Mouse (Mus musculus): ENCODE results near the gene Kidins220. TPM values are rescaled to one million over a fixed set of nuclear protein-coding genes. Genes with fewer than 3 reads are reported as not detected.

The Kidins220 gene
- total RNA-seq, 2 experiments from 2014 or later: 305 to 349 TPM

DNA sequence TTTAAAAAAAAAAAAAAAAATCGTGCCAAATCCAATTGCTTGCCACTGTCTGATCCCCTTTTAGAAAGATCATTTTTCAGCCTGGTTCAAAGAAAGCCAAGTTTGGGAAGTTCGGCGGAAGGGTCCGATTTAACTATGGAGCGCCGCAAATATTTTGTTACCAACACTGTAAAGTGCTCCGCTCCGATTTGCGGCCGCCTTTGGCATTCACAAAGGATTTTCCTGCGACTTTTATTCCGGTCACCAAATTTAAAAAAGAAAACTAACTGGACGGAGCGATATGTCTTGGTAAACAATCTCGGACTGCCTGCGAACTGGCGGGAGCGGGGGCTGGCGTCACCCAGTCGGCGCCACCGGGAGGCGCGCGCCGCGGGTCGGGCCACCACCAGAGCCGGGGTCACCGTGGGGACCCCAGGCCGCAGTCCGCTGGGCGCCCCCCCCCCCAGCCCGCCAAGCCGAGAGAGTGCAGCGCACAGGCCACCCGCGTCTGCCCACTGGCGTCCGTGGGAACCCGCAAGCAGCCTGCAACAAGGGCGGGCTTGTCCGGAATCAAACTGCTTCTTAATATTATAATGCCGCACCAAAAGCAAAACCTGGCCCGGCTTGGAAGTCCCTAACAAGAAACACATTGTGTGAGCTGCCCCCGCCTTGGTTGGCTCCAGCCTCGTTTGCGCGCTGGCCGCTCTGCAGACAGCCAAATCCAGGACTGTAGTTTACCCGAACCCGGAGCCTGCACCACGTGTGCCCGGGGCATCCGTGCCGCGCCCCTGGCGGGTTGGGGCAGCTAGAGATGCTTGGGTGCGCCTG is 125.9 kb downstream of the Kidins220 start:
- DNase-seq (ENCODE audit: extremely low spot score in 1 of 2, low spot score in 1 of 2): peak; percentile 16 to 47

DNA sequence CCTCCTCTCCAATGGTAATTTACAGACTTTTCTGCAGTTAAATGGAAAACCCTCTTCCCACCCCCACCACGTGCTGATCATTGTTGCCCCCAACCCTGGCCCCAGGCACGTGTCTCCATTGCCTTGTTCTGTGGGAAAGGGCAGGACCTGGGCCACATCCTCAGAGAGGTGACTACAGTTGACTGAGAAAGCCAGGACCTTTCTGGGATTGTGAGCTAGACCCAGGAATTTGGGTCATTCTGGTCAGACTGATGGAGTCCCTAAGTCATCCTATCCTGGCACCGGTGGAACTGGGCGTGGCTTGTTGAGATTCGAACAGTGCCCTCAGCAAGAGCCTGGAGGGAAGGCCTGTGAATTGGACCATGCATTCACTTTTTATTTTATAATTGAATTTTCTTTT is 126.7 kb downstream of the Kidins220 start:
- DNase-seq (ENCODE audit: extremely low spot score in 1 of 2, low spot score in 1 of 2): no peak

DNA sequence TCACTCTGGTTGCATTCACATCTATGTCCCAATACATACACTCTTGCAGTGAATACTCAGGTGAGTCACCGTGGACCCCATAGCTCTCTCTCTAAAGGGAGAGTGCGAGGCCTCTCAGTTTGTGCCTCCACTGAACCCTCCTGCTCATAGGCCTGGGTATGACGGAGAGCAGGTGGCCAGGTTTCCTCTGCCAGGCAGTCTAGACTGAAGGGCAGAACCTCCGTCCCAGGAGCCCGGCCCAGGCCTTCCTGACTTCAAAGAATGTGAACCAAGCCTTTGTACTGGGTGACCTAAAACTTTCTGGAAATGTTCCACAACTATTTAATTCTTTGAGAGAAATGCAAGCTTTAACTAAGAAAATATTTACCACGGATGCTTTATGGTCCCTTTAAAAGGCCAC is 129.2 kb downstream of the Kidins220 start:
- no peak for DNase-seq (ENCODE audit: extremely low spot score in 1 of 2, low spot score in 1 of 2)

DNA sequence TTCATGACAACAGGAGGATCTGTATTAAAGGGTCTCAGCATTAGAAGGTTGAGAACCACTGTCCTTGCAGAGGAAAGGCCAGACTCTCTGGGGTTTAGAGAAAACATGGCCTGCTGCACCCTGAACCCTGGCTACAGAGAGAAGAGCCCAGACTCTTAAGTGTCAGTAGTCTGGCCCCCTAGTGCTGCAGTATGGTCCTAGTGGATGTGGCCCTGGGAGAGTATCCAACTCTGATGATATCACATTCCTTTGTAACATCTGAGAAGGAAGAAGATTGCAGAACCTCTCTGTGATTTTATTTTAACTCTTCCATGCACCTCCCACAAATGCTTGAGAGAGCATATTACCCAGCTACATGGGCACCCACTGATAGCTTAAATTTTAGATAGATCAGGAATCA is 129.8 kb downstream of the Kidins220 start:
- DNase-seq (ENCODE audit: extremely low spot score in 1 of 2, low spot score in 1 of 2): no peak

DNA sequence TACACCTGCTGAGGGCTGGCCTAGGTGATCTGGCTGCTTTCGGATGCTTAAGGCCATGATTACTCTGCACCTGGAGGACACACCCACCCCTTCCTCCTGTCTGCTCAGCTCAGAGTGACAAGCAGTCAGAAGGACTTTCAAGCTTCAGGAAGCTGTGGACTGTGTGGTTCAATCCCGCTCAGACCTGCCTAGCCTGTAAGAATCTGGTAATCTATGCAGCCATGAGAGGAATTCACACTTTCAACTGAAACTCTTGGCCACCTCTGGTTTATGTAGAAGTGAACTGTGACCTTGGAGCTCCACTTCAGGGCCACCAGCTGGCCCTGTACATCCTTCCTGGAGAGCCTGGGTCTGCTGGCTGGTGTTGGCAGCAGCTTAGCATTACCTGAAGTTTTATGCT is 134.1 kb downstream of the Kidins220 start:
- DNase-seq (ENCODE audit: extremely low spot score in 1 of 2, low spot score in 1 of 2): no peak

DNA sequence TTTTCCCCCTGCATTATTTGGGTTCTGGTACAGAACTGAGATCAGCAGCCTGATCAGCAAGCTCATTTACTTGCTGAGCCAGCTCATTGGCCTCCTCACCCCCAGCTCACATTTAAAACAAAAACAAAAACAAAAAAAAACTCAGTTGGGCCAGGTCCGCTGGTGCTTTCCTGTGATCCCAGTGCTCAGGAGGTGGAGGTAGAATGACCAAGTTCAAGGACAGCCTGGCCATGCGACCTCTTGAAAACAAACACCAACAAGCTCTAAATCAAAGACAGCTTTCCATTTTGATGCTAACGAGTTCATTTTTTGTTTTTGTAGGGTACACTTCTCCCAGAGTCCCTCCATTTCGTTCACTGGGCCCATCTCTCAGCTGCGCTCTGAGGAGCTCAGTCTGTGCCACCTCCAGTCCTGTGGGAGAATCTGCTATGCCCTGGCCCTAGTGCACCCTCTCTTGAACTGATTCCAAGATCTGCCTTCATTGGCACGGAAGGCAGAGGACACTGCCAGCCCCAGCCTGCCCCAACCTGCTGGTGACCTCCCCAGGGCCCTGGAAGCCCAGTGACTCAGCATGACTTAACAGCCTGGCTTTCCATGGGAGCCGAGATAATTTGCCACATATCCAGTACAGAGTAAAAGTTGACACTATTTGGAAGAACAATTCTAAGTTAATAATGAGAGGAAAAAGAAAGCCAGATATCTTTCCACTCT is 135.4 kb downstream of the Kidins220 start:
- DNase-seq (ENCODE audit: extremely low spot score in 1 of 2, low spot score in 1 of 2): no peak

DNA sequence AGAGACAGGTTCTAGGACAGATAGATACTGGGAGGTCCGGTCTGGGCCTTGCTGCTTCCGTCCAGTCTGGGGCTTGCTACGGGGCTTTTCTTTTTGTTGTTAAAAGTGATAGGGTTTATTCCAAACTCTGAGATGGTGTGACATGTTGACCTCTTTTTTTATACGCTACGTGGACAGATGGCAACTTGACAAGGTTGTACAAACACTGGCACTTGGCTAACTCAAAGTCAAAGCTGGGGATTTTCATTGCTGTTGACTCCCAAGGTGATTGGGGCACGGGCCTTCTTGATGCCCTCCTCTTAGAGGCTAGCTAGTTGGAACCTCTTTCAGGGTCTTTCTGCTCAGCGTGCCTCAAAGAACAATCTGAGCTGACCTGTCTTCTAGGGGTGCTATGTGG is 136.0 kb downstream of the Kidins220 start:
- DNase-seq (ENCODE audit: extremely low spot score in 1 of 2, low spot score in 1 of 2): no peak

Other genes starting within 250 kb of the Kidins220 start
- gene Mboat2, start 144.0 kb upstream of the Kidins220 start, total RNA-seq (2021): 10 to 100 TPM; 70.2 to 79.6 TPM
- 100 to 1,000 TPM in 1 of 2 experiments, 10 to 100 TPM in 1; 91.6 to 124 TPM for gene Id2, start 122.2 kb downstream of the Kidins220 start, total RNA-seq (2021)

All from layer of hippocampus, postnatal 25 days (tissue).